Mouse (Mus musculus): ENCODE data around the gene Kdm2b. TPM values are rescaled to one million over a fixed set of nuclear protein-coding genes. Genes with fewer than 3 reads are reported as not detected.
A peak's percentile ranks its signal among the peaks of the same experiment; 100 is the strongest.

Gene Kdm2b
- polyA plus RNA-seq, 1 experiment from 2014 or later, result 73.8 TPM

GRCm38 (mm10) chr5:122928293-122928692 lies 61.3 kb downstream of the Kdm2b start:
- Histone ChIP-seq H3K4me1 (ENCODE audit: control insufficient read depth, insufficient read depth, low read length) (no peaks in the 10 kb centered on the region), H3K27ac (ENCODE audit: low read depth, low read length) (no peak overlapping the region), H3K9me3 (replicated peaks; ENCODE audit: control insufficient read depth, low read length) (no peaks in the 10 kb centered on the region), H3K4me3 (ENCODE audit: low read depth, low read length) (no peak overlapping the region), H3K27me3 (replicated peaks; ENCODE audit: control insufficient read depth, insufficient read depth, low read length) (no peaks in the 10 kb centered on the region), H3K9ac (ENCODE audit: low read length) (no peak overlapping the region), H3K4me2 (ENCODE audit: low read length) (no peak overlapping the region), H3K36me3 (ENCODE audit: control insufficient read depth, insufficient read depth, low read length) (peaks cover 16% of the 10 kb centered on the region)
- ATAC-seq, result no peak
- 90% methylated on average over 3 of the region's 3 CpGs for WGBS
- DNase-seq (ENCODE audit: low spot score), result no peak

GRCm38 (mm10) chr5:122927703-122928102 lies 61.9 kb downstream of the Kdm2b start:
- Histone ChIP-seq H3K36me3 (ENCODE audit: control insufficient read depth, insufficient read depth, low read length) (peaks cover 11% of the 10 kb centered on the region), H3K9ac (ENCODE audit: low read length) (no peak overlapping the region), H3K4me3 (ENCODE audit: low read depth, low read length) (no peak overlapping the region), H3K27me3 (replicated peaks; ENCODE audit: control insufficient read depth, insufficient read depth, low read length) (no peaks in the 10 kb centered on the region), H3K4me1 (ENCODE audit: control insufficient read depth, insufficient read depth, low read length) (no peaks in the 10 kb centered on the region), H3K27ac (ENCODE audit: low read depth, low read length) (no peak overlapping the region), H3K9me3 (replicated peaks; ENCODE audit: control insufficient read depth, low read length) (no peaks in the 10 kb centered on the region), H3K4me2 (ENCODE audit: low read length) (no peak overlapping the region)
- ATAC-seq, result no peak
- 78% methylated on average over 6 of the region's 6 CpGs for WGBS
- DNase-seq (ENCODE audit: low spot score), result no peak

DNA sequence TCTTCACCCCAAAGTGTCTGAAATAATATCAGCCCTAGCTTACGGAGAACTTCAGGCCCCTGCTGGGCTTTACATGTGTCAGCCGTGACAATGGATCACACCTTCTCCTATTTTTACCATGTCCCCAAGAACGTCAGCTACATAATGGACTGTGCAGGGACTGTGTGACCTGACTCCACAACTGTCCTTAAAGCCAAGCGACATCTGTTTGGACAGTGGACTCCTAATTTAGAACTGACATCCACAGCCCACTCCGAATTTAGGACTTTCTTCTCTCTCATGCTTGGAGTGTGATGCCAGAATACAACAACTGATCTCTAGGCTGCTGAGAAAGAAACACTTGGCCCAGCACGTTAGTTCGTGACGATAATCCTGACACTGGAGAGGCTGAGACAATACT lies 62.5 kb downstream of the Kdm2b start:
- WGBS, result 75% methylated on average over 8 of the region's 8 CpGs
- Histone ChIP-seq H3K27me3 (replicated peaks; ENCODE audit: control insufficient read depth, insufficient read depth, low read length) (no peaks in the 10 kb centered on the region), H3K9me3 (replicated peaks; ENCODE audit: control insufficient read depth, low read length) (no peaks in the 10 kb centered on the region), H3K36me3 (ENCODE audit: control insufficient read depth, insufficient read depth, low read length) (peaks cover 5% of the 10 kb centered on the region), H3K4me1 (ENCODE audit: control insufficient read depth, insufficient read depth, low read length) (no peaks in the 10 kb centered on the region), H3K4me3 (ENCODE audit: low read depth, low read length) (no peak overlapping the region), H3K27ac (ENCODE audit: low read depth, low read length) (no peak overlapping the region), H3K4me2 (ENCODE audit: low read length) (no peak overlapping the region), H3K9ac (ENCODE audit: low read length) (no peak overlapping the region)
- DNase-seq (ENCODE audit: low spot score) (no peak), ATAC-seq (no peak)

GRCm38 (mm10) chr5:122926341-122926740 lies 63.3 kb downstream of the Kdm2b start:
- WGBS, result 93% methylated on average over 3 of the region's 3 CpGs
- no peak for DNase-seq (ENCODE audit: low spot score)
- Histone ChIP-seq H3K36me3 (ENCODE audit: control insufficient read depth, insufficient read depth, low read length) (no peaks in the 10 kb centered on the region), H3K9ac (ENCODE audit: low read length) (no peak overlapping the region), H3K27ac (ENCODE audit: low read depth, low read length) (no peak overlapping the region), H3K9me3 (replicated peaks; ENCODE audit: control insufficient read depth, low read length) (no peaks in the 10 kb centered on the region), H3K4me2 (ENCODE audit: low read length) (no peak overlapping the region), H3K27me3 (replicated peaks; ENCODE audit: control insufficient read depth, insufficient read depth, low read length) (no peaks in the 10 kb centered on the region), H3K4me1 (ENCODE audit: control insufficient read depth, insufficient read depth, low read length) (no peaks in the 10 kb centered on the region), H3K4me3 (ENCODE audit: low read depth, low read length) (no peak overlapping the region)
- ATAC-seq, result no peak

GRCm38 (mm10) chr5:122925534-122925958 lies 64.1 kb downstream of the Kdm2b start:
- H3K4me3 ChIP-seq (ENCODE audit: low read depth, low read length), result no peak overlapping the region
- H3K9ac ChIP-seq (ENCODE audit: low read length), result no peak overlapping the region
- no peaks in the 10 kb centered on the region for H3K9me3 ChIP-seq (replicated peaks; ENCODE audit: control insufficient read depth, low read length)
- 22% methylated on average over 7 of the region's 7 CpGs for WGBS
- H3K27ac ChIP-seq (ENCODE audit: low read depth, low read length), result no peak overlapping the region
- no peaks in the 10 kb centered on the region for H3K36me3 ChIP-seq (ENCODE audit: control insufficient read depth, insufficient read depth, low read length)
- ATAC-seq (peak; percentile 72), DNase-seq (ENCODE audit: low spot score) (peak; percentile 84)
- 0 out of 2 replicates have a peak overlapping the region, but pooled peaks have one; percentile 2 for H3K4me2 ChIP-seq (ENCODE audit: low read length)
- H3K27me3 ChIP-seq (replicated peaks; ENCODE audit: control insufficient read depth, insufficient read depth, low read length), result no peaks in the 10 kb centered on the region
- no peaks in the 10 kb centered on the region for H3K4me1 ChIP-seq (ENCODE audit: control insufficient read depth, insufficient read depth, low read length)

DNA sequence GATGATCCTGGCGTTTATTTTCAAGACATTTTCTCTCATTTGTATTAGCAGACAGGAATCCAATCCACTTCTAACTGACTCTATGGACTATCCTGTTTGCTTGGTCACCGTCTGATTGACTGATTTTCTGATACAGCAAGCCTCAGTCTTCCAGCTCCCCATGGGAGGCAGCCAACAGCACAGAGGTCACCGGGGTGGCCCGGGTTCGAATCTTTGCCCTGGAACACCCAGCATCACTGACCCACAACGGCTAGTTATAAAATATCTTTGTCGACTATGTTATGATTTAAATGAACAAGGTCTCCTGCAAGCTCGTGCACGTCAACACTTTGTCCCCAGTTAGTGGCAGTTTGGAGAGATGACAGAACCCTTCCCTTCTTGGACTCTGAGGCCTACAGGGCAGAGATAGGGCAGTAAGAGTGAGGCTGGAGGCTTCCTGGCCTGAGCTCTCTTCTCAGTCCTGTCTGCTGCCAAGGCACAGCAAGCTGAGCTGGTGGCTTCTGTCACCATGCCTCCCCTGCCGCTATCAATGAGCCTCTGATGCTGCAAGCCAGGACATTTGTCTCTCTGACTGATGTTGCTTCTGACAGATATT lies 65.7 kb downstream of the Kdm2b start:
- 90% methylated on average over 10 of the region's 10 CpGs for WGBS
- ATAC-seq, result no peak
- Histone ChIP-seq H3K4me3 (ENCODE audit: low read depth, low read length) (no peak overlapping the region), H3K9me3 (replicated peaks; ENCODE audit: control insufficient read depth, low read length) (no peaks in the 10 kb centered on the region), H3K36me3 (ENCODE audit: control insufficient read depth, insufficient read depth, low read length) (0 out of 2 replicates have a peak, but pooled peaks cover 3% of the 10 kb centered on the region), H3K27me3 (replicated peaks; ENCODE audit: control insufficient read depth, insufficient read depth, low read length) (no peaks in the 10 kb centered on the region), H3K9ac (ENCODE audit: low read length) (no peak overlapping the region), H3K4me1 (ENCODE audit: control insufficient read depth, insufficient read depth, low read length) (no peaks in the 10 kb centered on the region), H3K27ac (ENCODE audit: low read depth, low read length) (no peak overlapping the region), H3K4me2 (ENCODE audit: low read length) (no peak overlapping the region)
- no peak for DNase-seq (ENCODE audit: low spot score)

DNA sequence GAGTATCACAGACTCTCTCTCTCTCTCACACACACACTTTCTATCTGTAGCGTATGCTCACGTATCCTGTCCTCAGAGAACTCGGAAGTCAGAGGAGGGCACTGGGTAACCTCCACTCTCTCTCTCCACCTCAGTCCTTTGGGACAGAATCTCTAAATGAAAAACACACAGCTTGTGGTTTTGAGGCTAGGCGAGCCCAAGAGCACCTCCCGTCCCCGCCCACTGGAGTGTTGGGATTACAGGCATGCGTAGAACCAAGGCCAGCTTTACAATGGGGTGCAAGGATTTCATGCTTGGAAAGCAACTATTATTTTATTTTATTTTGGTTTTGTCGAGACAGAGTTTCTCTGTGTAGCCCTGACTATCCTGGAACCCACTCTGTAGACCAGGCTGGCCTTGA lies 67.7 kb downstream of the Kdm2b start:
- no peak overlapping the region for H3K4me3 ChIP-seq (ENCODE audit: low read depth, low read length)
- ATAC-seq, result no peak
- H3K4me2 ChIP-seq (ENCODE audit: low read length), result no peak overlapping the region
- H3K27ac ChIP-seq (ENCODE audit: low read depth, low read length), result no peak overlapping the region
- DNase-seq (ENCODE audit: low spot score), result no peak
- H3K9me3 ChIP-seq (replicated peaks; ENCODE audit: control insufficient read depth, low read length), result no peaks in the 10 kb centered on the region
- no peak overlapping the region for H3K9ac ChIP-seq (ENCODE audit: low read length)
- H3K27me3 ChIP-seq (replicated peaks; ENCODE audit: control insufficient read depth, insufficient read depth, low read length), result no peaks in the 10 kb centered on the region
- WGBS, result 95% methylated on average over 8 of the region's 8 CpGs
- H3K4me1 ChIP-seq (ENCODE audit: control insufficient read depth, insufficient read depth, low read length), result no peaks in the 10 kb centered on the region
- 0 out of 2 replicates have a peak, but pooled peaks cover 3% of the 10 kb centered on the region for H3K36me3 ChIP-seq (ENCODE audit: control insufficient read depth, insufficient read depth, low read length)

- H3K4me3 ChIP-seq (ENCODE audit: low read depth, low read length), result no peak overlapping the region
- no peaks in the 10 kb centered on the region for H3K4me1 ChIP-seq (ENCODE audit: control insufficient read depth, insufficient read depth, low read length)
- H3K9ac ChIP-seq (ENCODE audit: low read length), result no peak overlapping the region
- no peaks in the 10 kb centered on the region for H3K9me3 ChIP-seq (replicated peaks; ENCODE audit: control insufficient read depth, low read length)
- no peak for ATAC-seq
- no peak for DNase-seq (ENCODE audit: low spot score)
- WGBS, result 90% methylated on average over 5 of the region's 5 CpGs
- H3K36me3 ChIP-seq (ENCODE audit: control insufficient read depth, insufficient read depth, low read length), result 0 out of 2 replicates have a peak, but pooled peaks cover 3% of the 10 kb centered on the region
- no peak overlapping the region for H3K27ac ChIP-seq (ENCODE audit: low read depth, low read length)
- no peaks in the 10 kb centered on the region for H3K27me3 ChIP-seq (replicated peaks; ENCODE audit: control insufficient read depth, insufficient read depth, low read length)
- H3K4me2 ChIP-seq (ENCODE audit: low read length), result no peak overlapping the region
Observed at GRCm38 (mm10) chr5:122920557-122920956, 69.1 kb downstream of the Kdm2b start.

DNA sequence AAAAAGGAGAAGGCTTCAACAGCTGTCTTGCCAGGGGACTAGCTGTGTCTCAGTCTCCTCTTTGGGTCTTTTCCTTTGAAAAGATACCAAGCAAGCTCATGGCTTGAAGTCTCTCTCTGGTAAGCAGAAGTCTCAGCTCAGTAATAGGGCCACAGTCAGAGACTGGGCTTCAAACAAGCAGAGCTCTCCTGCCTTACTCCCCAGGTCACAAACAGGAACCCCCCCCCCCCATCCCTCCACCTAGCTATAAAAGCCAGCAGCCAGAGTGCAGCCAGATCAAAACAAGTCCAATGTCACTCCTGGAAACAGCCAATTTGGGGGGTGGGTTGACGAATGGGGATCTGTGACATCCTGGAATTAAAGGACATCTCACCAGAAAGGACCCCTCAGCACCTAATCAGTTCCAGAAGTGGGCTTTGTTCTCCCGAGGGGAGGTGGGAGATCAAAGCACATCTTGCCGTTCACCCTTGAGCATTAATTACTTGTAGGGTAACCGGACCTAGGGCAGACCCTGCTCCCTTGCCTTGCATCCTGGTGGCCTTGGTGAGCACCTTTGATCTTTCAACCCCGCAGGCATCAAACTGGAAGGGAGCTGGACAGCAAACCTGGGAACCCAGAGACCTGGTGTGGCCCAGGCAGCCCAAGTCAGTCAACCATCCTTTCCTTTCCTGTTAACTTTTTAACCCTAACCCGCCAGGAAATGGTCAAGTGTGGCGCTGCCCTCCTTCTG lies 71.5 kb downstream of the Kdm2b start:
- Histone ChIP-seq H3K9me3 (replicated peaks; ENCODE audit: control insufficient read depth, low read length) (no peaks in the 10 kb centered on the region), H3K36me3 (ENCODE audit: control insufficient read depth, insufficient read depth, low read length) (0 out of 2 replicates have a peak, but pooled peaks cover 7% of the 10 kb centered on the region), H3K4me2 (ENCODE audit: low read length) (no peak overlapping the region), H3K4me1 (ENCODE audit: control insufficient read depth, insufficient read depth, low read length) (no peaks in the 10 kb centered on the region), H3K27ac (ENCODE audit: low read depth, low read length) (no peak overlapping the region), H3K4me3 (ENCODE audit: low read depth, low read length) (no peak overlapping the region), H3K9ac (ENCODE audit: low read length) (no peak overlapping the region), H3K27me3 (replicated peaks; ENCODE audit: control insufficient read depth, insufficient read depth, low read length) (no peaks in the 10 kb centered on the region)
- 59% methylated on average over 7 of the region's 7 CpGs for WGBS
- ATAC-seq (no peak), DNase-seq (ENCODE audit: low spot score) (no peak)
